Mouse (Mus musculus) ES-E14 (cell line): ENCODE results near the gene Tmem175.

Source experiments
- CHD2 ChIP-seq: IDR thresholded peaks from 2 replicates; pipeline ENCODE4 v1.6.1; 2014; ENCODE audit warnings: mild to moderate bottlenecking, low read depth, low read length, inconsistent platforms
- ZC3H11A ChIP-seq: IDR thresholded peaks from 2 replicates; pipeline ENCODE4 v1.6.1; 2012; ENCODE audit warnings: low read depth, mild to moderate bottlenecking, inconsistent platforms, low read length, borderline replicate concordance

DNA sequence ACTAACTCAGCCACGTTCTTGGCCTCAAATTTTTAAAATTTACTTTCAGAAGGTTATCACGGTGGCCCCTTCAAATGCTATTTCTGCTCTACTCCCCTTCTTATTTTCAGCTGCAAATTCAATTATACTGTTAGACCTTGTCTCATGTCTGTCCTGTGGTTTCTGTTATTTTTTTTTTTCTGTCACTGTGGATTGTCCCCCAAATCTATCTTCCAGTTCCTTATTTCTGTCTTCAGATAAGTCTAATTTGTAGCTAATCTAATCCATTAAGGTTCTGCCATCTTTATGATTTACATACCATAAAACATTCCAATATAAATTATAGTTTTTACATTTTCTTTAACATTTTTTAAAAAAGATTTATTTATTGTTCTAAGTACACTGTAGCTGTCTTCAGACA is 37.8 kb downstream of the Tmem175 start:
- TF ChIP-seq CHD2 (no peak), ZC3H11A (no peak)
